Mouse (Mus musculus) megakaryocyte, embryonic 14.5 days (primary cell): ENCODE data around the gene Fbxo9.

Experiments used
- FLI1 ChIP-seq: IDR thresholded peaks from 2 replicates; pipeline ENCODE4 v1.6.1; 2012; ENCODE audit warnings: low read length, inconsistent platforms, mixed read lengths
- GATA1 ChIP-seq: IDR thresholded peaks from 3 replicates; pipeline ENCODE4 v1.6.1; 2012; ENCODE audit warnings: mixed read lengths, low read length, inconsistent platforms, borderline replicate concordance

GRCm38 (mm10) chr9:78107912-78108795 is 711 bp downstream of the Fbxo9 start:
- TF ChIP-seq GATA1 (no peak), FLI1 (no peak)
